Mouse (Mus musculus) yolk sac, embryonic 10.5 days (tissue): ENCODE measurements around the gene Olfr692.
"Not testable (repeated sequence)": the region's sequence is repeated elsewhere in the genome, so short reads cannot be mapped to it uniquely, and the experiment has no call there.

Experiments
- DNase-seq: peaks from one replicate; pipeline ENCODE4 v3.0.0-alpha.2; 2017; ENCODE audit warnings: low spot score

Gene Olfr692

DNA sequence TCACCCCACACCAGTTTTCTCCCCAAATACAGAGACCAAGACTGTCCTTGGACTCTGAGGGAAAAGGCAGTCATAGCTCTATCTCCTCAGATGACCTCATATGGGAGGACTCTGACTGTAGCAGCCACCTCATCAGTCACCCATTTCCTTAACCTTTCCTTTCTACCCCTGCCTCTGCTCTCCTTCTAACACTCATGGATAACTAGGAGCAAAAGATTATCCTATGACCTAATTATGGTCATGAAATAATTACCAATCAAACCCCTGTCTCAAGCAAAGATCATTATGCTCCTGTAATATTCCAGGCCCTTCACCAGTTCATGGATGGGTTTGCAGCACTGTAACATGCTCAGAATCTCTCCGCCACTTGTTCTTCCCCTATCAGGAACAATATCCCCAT lies at the start of gene Olfr692:
Olfr692 (plus strand) TSS at position 301 of the 400 bp plus-strand sequence.
- DNase-seq, result no peak

GRCm38 (mm10) chr7:105325302-105325701 lies 42.7 kb upstream of the Olfr692 start:
- no peak for DNase-seq

- no peak for DNase-seq
These were observed 34.0 kb upstream of the Olfr692 start, which contains the start of gene Olfr690 for GRCm38 (mm10) chr7:105334004-105334403. Gene Olfr690, minus strand, starts transcription at chr7:105334104.

- no peak for DNase-seq
These were observed 25.9 kb upstream of the Olfr692 start, which contains the start of gene Olfr691 for GRCm38 (mm10) chr7:105342170-105342569. Gene Olfr691, minus strand, starts transcription at chr7:105342270.

- DNase-seq, result no peak
These were observed 25.3 kb upstream of the Olfr692 start for GRCm38 (mm10) chr7:105342752-105343151.

DNA sequence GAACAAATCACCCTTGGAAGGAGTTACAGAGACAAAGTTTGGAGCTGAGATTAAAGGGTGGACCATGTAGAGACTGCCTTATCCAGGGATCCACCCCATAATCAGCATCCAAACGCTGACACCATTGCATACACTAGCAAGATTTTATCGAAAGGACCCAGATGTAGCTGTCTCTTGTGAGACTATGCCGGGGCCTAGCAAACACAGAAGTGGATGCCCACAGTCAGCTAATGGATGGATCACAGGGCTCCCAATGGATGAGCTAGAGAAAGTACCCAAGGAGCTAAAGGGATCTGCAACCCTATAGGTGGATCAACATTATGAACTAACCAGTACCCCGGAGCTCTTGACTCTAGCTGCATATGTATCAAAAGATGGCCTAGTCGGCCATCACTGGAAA lies 12.0 kb upstream of the Olfr692 start:
- DNase-seq, result not testable (repeated sequence)

DNA sequence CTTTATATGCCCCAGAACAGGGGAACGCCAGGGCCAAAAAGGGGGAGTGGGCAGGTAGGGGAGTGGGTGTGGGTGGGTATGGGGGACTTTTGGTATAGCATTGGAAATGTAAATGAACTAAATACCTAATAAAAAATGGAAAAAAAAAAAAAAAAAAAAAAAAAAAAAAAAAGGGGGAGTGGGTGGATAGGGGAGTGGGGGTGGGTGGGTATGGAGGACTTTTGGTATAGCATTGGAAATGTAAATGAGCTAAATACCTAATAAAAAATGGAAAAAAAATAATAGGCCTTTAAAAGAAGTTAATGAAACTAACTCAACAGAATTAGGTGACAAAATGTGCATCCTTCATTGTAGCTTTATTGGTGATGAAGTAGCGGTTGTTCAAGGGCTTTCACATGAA lies 11.5 kb upstream of the Olfr692 start:
- DNase-seq, result not testable (repeated sequence)

- DNase-seq, result no peak
These were observed 6.3 kb upstream of the Olfr692 start for GRCm38 (mm10) chr7:105361713-105362112.

DNA sequence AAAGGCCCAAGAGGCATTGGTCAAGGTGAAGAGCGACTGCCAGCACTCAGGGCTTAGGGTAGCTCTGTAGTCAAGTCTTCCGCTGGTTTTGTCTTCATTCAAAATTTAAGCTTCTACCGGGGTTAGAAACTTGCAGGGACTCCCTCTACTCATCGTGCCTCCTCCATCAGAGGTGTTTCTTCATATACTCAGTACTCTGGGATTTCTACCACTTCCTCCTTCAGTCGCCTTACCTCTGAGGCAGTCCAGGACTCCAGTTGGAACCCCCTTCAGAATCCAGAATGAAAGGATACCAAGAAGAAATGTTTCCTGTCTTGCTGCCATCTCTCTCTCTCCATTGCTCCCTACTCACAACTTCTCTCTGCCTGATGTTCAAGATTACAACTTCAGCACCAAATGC lies 762 bp upstream of the Olfr692 start:
- DNase-seq, result no peak

- DNase-seq, result no peak
These were observed 491 bp downstream of the Olfr692 start for GRCm38 (mm10) chr7:105368521-105368920.

- DNase-seq, result no peak
These were observed 4.9 kb downstream of the Olfr692 start for GRCm38 (mm10) chr7:105372912-105373311.

GRCm38 (mm10) chr7:105373509-105373908 lies 5.5 kb downstream of the Olfr692 start:
- no peak for DNase-seq

DNA sequence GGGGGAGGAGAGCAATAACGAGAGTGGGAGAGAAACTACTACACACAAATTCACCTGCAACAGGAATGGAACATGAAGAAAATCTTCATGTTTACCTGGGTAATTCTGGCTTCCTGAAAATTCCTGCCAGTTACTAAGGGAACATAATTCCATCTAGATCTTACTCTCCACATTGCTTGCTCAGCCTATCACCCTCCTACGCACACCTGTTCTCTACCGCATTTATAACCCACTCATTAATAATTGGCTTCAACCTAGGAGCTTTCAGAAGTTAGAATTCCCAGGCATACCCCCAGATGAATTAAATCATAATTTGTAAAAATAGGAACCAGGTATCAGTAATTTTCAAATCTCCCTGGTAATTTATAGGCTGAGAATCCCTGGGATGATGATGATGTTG lies 5.9 kb downstream of the Olfr692 start:
- no peak for DNase-seq

- no peak for DNase-seq
These were observed 6.8 kb downstream of the Olfr692 start, which contains the start of gene Gm5901 for GRCm38 (mm10) chr7:105374866-105375265. Gene Gm5901, plus strand, starts transcription at chr7:105375038.

- no peak for DNase-seq
These were observed 12.3 kb downstream of the Olfr692 start for GRCm38 (mm10) chr7:105380329-105380728.

GRCm38 (mm10) chr7:105387696-105388095 lies 19.7 kb downstream of the Olfr692 start:
- no peak for DNase-seq

GRCm38 (mm10) chr7:105390236-105390635 lies 22.2 kb downstream of the Olfr692 start:
- no peak for DNase-seq

DNA sequence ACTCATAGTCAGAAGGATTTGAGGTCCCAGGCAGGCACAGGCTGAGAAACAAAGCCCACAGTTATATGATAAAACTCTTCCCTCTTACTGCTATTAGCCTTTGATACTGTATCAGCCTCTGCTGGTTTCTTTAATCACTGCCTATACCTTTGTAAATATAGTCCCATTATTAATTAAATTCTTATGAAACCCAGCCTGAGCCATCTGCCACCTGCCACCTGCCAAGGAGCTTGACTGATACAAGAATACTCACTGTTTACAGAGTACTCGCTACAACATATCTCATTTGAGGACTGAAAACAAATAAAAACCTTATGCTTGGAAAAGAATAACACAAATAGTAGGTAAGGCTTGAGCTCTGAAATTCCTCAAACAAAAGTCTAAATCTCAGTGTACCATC lies 26.6 kb downstream of the Olfr692 start:
- no peak for DNase-seq

DNA sequence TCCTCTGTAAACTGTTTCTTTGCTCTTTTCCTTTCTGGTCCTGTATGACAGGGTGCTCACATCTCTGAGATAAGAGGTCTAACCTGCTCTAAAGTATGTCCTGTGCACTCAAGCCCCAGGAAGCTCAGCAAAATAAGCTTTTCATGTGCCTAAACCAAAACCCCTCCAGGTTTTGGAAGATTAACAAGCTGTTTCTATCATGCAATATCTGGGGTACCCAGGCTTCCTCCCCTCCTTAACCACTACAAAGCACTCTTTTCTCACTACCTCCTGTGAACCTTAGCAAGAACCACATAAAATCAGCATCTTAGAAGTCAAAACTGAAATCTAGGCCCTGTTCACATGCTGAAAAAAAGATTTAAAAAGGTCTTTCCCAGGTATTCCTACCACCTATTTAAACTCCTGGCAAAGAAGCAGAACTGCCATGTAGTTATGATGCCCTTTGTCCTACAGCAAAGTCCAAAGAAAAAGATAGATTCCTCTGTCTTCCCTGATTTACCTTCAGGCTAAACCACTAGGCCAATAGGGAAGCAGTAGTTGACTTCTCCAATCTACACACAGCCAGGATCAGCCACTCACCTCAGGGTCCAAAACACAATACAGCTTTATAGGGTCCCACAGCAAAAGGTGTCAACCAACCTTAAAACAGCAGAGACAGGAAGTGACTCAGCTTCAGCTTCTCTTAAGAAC lies 27.2 kb downstream of the Olfr692 start:
- DNase-seq, result peak; percentile 9

DNA sequence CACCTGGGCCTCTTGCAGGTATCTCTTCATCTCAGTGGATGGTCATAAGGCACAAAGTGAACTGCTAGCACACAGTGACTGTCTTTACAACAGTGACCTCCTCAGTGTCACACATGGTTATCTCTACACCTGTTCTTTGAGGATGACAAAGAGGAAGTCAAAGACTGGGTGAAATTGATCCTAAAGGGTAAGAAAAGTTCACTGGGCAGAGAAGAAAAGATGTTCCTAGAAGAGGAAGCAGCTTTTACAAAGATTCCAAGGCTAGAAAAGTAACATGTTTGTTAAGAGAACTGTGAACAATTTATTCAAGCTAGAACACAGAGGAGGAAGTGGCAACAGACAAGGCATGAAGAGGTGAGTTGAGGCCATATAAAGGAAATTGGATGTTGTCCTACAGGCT lies 28.1 kb downstream of the Olfr692 start:
- no peak for DNase-seq

- no peak for DNase-seq
These were observed 31.3 kb downstream of the Olfr692 start for GRCm38 (mm10) chr7:105399058-105399934.

- DNase-seq, result peak; percentile 100
These were observed 32.0 kb downstream of the Olfr692 start, which contains the start of gene Fam160a2 for GRCm38 (mm10) chr7:105399935-105400624. Gene Fam160a2, minus strand, starts transcription at chr7:105400054.
